Mouse (Mus musculus) kidney, postnatal 10 days (tissue): ENCODE results near the gene Ankle1.

Source experiments
- DNase-seq: peaks from one replicate; pipeline ENCODE4 v3.0.0; 2021; ENCODE audit warnings: mixed read lengths

Gene Ankle1

GRCm38 (mm10) chr8:71405401-71406098 is at the start of gene Ankle1:
Gene Ankle1, plus strand, starts transcription at chr8:71406010.
- DNase-seq: peak; percentile 98

- DNase-seq: no peak
These were observed 47.8 kb upstream of the Ankle1 start for GRCm38 (mm10) chr8:71358026-71358425.

- peak; percentile 96 for DNase-seq
These were observed 38.9 kb upstream of the Ankle1 start, which contains the start of gene Use1 for GRCm38 (mm10) chr8:71366771-71367528. Gene Use1, plus strand, starts transcription at chr8:71366848.

GRCm38 (mm10) chr8:71367529-71368176 is 38.2 kb upstream of the Ankle1 start:
- DNase-seq: peak; percentile 55

- no peak for DNase-seq
These were observed 37.4 kb upstream of the Ankle1 start for GRCm38 (mm10) chr8:71368366-71368765.

GRCm38 (mm10) chr8:71369040-71369718 is 36.6 kb upstream of the Ankle1 start:
- DNase-seq: no peak

GRCm38 (mm10) chr8:71370711-71371235 is 35.0 kb upstream of the Ankle1 start:
- DNase-seq: no peak

- DNase-seq: peak; percentile 99
These were observed 34.5 kb upstream of the Ankle1 start, which contains the start of gene Ocel1 for GRCm38 (mm10) chr8:71371236-71371848. Gene Ocel1, plus strand, starts transcription at chr8:71371298.

- peak; percentile 41 for DNase-seq
These were observed 33.4 kb upstream of the Ankle1 start for GRCm38 (mm10) chr8:71372427-71372826.

GRCm38 (mm10) chr8:71373000-71373399 is 32.8 kb upstream of the Ankle1 start:
- no peak for DNase-seq

- peak; percentile 75 for DNase-seq
These were observed 31.1 kb upstream of the Ankle1 start for GRCm38 (mm10) chr8:71374616-71375206.

- peak; percentile 87 for DNase-seq
These were observed 30.0 kb upstream of the Ankle1 start for GRCm38 (mm10) chr8:71375581-71376422.

GRCm38 (mm10) chr8:71376423-71377030 is 29.3 kb upstream of the Ankle1 start:
- peak; percentile 53 for DNase-seq

GRCm38 (mm10) chr8:71379008-71379407 is 26.8 kb upstream of the Ankle1 start:
- no peak for DNase-seq

- peak; percentile 67 for DNase-seq
These were observed 26.2 kb upstream of the Ankle1 start for GRCm38 (mm10) chr8:71379512-71380075.

GRCm38 (mm10) chr8:71380178-71381171 is 25.3 kb upstream of the Ankle1 start:
- DNase-seq: peak; percentile 60

- peak; percentile 90 for DNase-seq
These were observed 24.3 kb upstream of the Ankle1 start, which contains the start of gene Nr2f6 for GRCm38 (mm10) chr8:71381421-71381970. Gene Nr2f6, minus strand, starts transcription at chr8:71381960.
